Mouse (Mus musculus): ENCODE measurements at regions not wholly inside any gene's neighbourhood (a gene's known extent, or its start where the extent isn't known, plus 50 kb on each side); places are given as distances from the start of the nearest gene placed in this dataset.

DNA sequence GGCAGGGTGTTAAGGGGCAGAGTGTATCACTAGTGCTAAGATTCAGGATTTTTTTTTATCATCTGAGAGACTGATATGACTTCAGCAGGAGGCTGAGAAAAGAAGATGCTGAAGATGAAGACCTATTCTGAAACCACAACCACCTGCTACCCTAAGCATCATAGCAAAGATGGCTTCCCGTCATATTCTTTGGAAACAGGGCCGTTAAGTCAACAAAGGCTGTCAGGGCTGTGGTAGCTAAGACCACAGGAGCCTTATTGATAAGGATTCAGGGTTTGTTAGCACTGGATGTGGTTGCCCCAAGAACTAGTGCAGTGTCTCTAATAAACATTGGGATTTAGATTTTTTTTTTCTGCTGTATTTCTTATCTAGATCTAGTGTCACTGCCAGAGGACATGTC, 56.7 kb upstream of the Rasgrp1 start:
- DNase-seq (ENCODE audit: low read depth): no peak

GRCm38 (mm10) chr2:117403425-117404175, 60.8 kb upstream of the Rasgrp1 start:
- DNase-seq (ENCODE audit: low read depth): no peak

DNA sequence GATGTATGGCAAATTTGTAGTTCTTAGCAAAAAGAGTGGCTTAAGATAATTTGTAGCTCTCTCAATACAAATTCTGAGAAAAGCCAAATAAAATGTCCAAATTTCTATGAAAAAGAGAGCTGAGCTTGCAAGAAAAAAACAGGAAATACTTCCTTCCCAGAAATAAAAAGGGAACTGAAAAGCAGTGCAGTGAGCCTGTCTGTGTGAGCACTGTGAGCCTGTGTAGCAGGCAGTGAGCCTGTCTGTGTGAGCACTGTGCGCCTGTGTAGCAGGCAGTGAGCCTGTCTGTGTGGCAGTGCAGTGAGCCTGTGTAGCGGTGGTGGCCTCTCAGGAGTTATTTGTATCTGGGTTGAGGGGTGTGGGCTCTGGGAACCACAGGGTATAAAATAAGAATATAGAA, 62.7 kb upstream of the Rasgrp1 start:
- DNase-seq (ENCODE audit: low read depth): no peak

DNA sequence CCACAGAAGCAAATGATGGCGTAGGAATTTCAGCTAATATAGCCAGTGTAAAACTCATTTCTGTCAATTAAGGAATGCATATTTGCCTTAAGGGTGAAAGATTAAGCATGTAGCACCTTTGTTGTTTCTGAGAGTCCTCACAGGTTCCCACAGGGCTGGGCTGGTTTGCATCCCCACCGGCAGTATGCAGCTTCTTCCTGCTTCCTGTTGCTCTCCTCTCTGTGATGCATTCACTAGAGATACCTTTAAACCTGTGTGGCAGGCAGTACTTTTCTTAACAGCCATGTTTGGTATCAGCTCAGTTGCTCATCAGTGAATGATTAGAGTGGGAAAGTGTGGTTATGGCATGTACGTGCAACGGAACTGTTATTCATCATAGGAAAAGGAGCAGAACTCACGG, 65.4 kb upstream of the Rasgrp1 start:
- no peak for DNase-seq (ENCODE audit: low read depth)

- no peak for DNase-seq (ENCODE audit: low read depth)
Measured at GRCm38 (mm10) chr2:117412045-117412606, 69.3 kb upstream of the Rasgrp1 start.

DNA sequence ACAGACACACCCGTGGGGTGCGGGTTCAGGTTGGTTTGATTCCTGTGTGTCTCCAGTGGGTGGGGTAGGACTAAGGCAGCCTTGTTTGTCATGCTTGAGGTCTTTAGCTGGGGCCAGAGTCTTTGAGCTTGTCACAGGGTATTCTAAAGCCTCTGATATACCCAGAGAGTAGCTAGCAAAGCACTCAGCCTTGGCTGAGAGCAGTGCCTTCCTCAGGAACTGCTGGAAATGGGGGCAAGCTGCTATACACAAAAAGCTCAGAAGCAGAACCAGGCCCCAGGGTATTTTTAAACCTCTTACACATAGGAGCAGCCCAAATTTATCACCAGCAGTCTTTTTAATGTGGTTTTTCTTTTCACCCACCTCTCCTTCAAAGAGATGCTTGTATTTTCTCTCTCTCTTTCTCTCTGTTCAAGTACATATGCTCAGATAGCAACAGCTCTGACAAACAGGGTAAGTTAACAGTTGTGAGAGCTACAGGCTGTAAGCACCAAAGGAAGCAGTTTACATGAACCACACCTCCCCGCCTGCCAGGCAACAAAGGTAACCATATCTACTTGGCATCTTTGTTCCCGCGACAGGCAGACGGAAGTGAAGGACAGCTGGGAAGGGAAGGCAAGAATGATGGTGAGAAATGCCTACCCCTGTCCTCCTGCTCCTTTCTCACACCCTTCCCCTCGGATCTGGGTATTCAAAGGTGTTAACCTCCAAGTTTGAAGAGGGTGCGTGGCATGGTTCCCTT, 74.6 kb upstream of the Rasgrp1 start:
- no peak for DNase-seq (ENCODE audit: low read depth)

GRCm38 (mm10) chr2:117418121-117418615, 75.4 kb upstream of the Rasgrp1 start:
- DNase-seq (ENCODE audit: low read depth): no peak

DNA sequence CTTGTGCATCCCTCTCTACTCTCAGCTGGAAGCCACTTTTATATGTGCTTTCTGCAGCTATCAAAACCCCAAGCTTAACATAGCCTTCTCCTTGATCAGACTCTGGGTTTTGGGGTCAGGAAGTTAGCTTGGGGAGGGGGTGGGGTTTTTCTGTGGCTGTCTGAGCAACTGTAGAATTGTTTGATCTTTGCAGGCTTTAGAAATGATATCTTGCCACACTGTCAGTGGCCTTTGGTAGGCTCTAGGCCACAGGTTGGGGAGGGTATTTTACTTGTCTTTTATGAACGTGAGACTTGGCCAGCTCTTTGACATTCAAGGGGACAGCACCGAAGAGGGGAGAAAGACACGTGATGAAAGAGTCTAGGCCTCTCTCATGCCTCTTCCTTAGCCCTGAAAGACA, 75.9 kb upstream of the Rasgrp1 start:
- DNase-seq (ENCODE audit: low read depth): no peak

DNA sequence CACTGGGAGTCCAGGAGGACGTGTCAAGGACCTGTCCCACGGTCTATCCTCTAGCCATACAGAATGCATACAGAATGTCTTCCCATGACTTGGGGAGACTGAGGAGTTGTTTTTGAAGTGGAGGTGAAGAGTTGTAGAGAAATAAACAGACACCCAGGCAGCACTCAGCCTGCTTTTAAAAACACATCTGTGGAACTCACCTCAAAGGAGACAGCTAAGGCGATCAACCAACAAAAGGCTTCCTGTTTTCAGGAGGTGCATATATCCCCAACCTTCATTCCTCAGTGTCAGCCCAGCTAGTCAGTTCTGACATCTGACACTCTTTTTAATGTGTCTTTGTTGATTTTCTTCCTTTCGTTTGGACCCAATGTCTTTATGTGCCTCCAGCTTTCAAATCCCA, 78.6 kb upstream of the Rasgrp1 start:
- no peak for DNase-seq (ENCODE audit: low read depth)

GRCm38 (mm10) chr2:117422756-117423155, 80.0 kb upstream of the Rasgrp1 start:
- no peak for DNase-seq (ENCODE audit: low read depth)

DNA sequence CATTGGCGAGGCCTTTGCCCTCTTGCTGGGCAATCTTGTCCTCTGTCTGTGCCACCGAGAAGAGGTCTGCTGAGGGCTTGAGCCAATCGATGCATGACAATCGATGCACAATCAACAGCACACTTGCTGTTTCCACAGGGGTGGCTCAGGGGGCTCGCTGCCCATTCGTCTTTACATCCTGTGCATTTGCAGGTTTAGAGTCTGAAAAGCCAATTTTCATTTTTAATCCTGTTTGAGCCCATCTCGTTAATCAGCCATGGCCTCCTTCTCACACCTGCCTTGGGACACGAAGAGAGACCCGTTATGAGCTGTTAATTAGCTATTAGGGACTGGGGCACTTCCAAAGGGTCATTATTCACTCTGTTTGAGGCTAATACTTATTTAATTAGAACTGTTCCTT, 86.4 kb upstream of the Rasgrp1 start:
- DNase-seq (ENCODE audit: low read depth): no peak

DNA sequence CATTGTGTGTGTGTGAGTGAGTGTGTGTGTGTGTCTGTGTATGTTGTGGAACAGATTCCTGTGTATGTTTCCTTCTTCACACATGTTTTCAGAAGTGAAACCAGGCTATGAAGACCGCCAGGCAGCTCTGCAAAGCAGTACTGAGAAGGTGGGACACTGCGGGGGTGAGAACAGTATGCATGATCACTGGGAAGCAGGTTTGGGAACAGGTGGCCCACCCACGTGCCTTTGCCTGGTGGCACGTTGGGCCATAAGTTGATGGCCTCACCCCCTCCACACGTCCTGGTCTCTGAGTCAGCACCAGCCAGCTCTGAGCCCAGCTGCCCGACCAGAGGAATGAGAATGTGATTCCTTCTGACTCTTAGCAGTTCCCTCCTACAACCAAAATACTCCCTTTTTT, 89.2 kb upstream of the Rasgrp1 start:
- no peak for DNase-seq (ENCODE audit: low read depth)

GRCm38 (mm10) chr2:117432923-117433322, 90.1 kb upstream of the Rasgrp1 start:
- no peak for DNase-seq (ENCODE audit: low read depth)

- no peak for DNase-seq (ENCODE audit: low read depth)
Measured at GRCm38 (mm10) chr2:117433482-117433881, 90.7 kb upstream of the Rasgrp1 start.

- no peak for DNase-seq (ENCODE audit: low read depth)
Measured at GRCm38 (mm10) chr2:117438079-117438478, 95.3 kb upstream of the Rasgrp1 start.

- DNase-seq (ENCODE audit: low read depth): no peak
Measured at GRCm38 (mm10) chr2:117438586-117439371, 96.0 kb upstream of the Rasgrp1 start.

- DNase-seq (ENCODE audit: low read depth): no peak
Measured at GRCm38 (mm10) chr2:117439372-117440183, 96.8 kb upstream of the Rasgrp1 start.

DNA sequence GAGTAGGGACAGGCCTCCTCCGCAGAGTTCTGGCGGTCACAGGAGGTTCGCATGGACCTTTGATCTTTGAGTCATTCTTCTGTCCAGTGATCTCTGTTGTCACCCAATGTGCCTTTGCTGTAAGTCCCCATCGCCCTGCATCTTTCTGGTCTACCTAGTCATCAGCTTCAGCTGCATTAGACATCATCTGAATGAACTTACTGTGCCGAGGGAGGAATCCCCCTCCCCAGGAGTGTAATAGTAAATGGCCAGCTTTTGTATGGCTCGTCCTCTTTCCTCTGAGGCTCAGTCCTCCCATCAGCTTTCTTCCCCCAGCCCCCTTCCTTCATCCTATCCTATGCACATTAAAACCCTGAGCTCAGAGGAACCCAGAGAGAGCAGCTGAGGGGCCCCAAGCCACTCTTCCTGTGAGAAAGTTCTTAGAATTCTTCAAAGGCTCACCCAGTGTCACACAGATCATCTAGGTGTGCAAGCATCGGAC, 98.0 kb upstream of the Rasgrp1 start:
- DNase-seq (ENCODE audit: low read depth): no peak

DNA sequence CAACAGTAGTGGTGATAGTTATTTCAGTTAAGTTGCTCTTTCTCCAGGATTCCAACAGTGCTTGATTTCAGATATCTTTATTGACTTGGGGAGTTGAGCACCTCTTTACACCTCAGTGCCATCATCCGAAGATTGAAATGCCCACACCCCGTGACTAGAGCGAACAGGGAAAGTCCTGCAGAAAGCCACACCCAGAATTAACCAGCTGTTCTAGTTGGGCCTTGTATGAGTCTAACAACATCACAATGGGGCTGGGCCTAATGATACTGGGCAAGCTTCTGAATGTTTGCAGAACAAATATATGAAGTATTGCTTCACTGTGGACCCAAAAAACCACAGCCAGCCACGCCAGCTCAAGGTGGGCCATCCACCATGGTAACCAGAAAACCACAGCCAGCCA, 100.1 kb upstream of the Rasgrp1 start:
- DNase-seq (ENCODE audit: low read depth): no peak

DNA sequence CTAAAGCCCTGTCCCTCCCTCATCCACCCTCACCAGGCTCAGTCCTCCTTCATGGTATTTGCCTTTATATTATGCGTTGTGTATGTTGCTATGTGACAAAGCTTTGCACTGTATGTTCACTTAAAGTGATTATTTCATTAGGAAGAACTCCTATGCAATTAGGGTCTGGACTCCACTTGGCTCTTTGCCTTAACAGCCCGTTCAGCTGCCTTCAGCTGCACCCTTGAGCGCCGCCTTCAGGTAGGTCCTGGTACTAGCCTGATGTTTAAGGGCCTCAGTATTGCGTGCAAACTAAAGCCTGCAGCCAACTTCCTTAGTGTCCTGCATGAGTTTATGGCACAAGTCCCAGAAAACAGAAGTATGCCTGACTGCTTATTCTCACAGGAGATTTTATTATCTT, 101.9 kb upstream of the Rasgrp1 start:
- no peak for DNase-seq (ENCODE audit: low read depth)

GRCm38 (mm10) chr2:117446876-117447275, 104.1 kb upstream of the Rasgrp1 start:
- no peak for DNase-seq (ENCODE audit: low read depth)

Data from gonadal fat pad, adult 2 months (tissue).